Mouse (Mus musculus): ENCODE measurements around the gene Rag2.

- TF ChIP-seq TAL1 (IDR thresholded peaks at IDR 0.05; ENCODE audit: low read length) (no peak), GATA1 (IDR thresholded peaks at IDR 0.05; ENCODE audit: low read length) (no peak)
Measured at GRCm38 (mm10) chr2:101628297-101629236, 4.0 kb downstream of the Rag2 start.

All from erythroblast, embryonic 14.5 days (primary cell).